Mouse (Mus musculus) thymus, postnatal 4 days (tissue): ENCODE results near the gene Rnd1.

ENCODE experiments used
- DNase-seq: peaks from one replicate; pipeline ENCODE4 v3.0.0; 2021

Gene Rnd1

GRCm38 (mm10) chr15:98635291-98635841 is 41.9 kb downstream of the Rnd1 start:
- no peak for DNase-seq

GRCm38 (mm10) chr15:98634541-98635081 is 42.6 kb downstream of the Rnd1 start:
- peak; percentile 86 for DNase-seq

GRCm38 (mm10) chr15:98633822-98634470 is 43.3 kb downstream of the Rnd1 start:
- DNase-seq = peak; percentile 43

GRCm38 (mm10) chr15:98632921-98633320 is 44.3 kb downstream of the Rnd1 start:
- DNase-seq = no peak

GRCm38 (mm10) chr15:98632107-98632744 is 45.0 kb downstream of the Rnd1 start:
- peak; percentile 49 for DNase-seq

- peak; percentile 97 for DNase-seq
Observed at GRCm38 (mm10) chr15:98631493-98631892, 45.8 kb downstream of the Rnd1 start.

GRCm38 (mm10) chr15:98630540-98630939 is 46.7 kb downstream of the Rnd1 start, which contains the start of gene Cacnb3:
Cacnb3 (plus strand) TSS chr15:98630840.
- DNase-seq = no peak

GRCm38 (mm10) chr15:98629464-98629863 is 47.8 kb downstream of the Rnd1 start:
- DNase-seq = no peak

- no peak for DNase-seq
Observed at GRCm38 (mm10) chr15:98628589-98629254, 48.5 kb downstream of the Rnd1 start.

- DNase-seq = no peak
Observed at GRCm38 (mm10) chr15:98626487-98627212, 50.6 kb downstream of the Rnd1 start.

GRCm38 (mm10) chr15:98626078-98626477 is 51.2 kb downstream of the Rnd1 start:
- DNase-seq = no peak

GRCm38 (mm10) chr15:98623361-98623821 is 53.9 kb downstream of the Rnd1 start:
- DNase-seq = no peak

- peak; percentile 49 for DNase-seq
Observed at GRCm38 (mm10) chr15:98622721-98623120, 54.5 kb downstream of the Rnd1 start.

- DNase-seq = peak; percentile 54
Observed at GRCm38 (mm10) chr15:98622199-98622598, 55.1 kb downstream of the Rnd1 start.

GRCm38 (mm10) chr15:98617176-98617537 is 60.1 kb downstream of the Rnd1 start:
- DNase-seq = peak; percentile 78

- no peak for DNase-seq
Observed at GRCm38 (mm10) chr15:98616362-98617175, 60.7 kb downstream of the Rnd1 start.

GRCm38 (mm10) chr15:98615751-98616150 is 61.5 kb downstream of the Rnd1 start:
- DNase-seq = no peak

GRCm38 (mm10) chr15:98614971-98615370 is 62.3 kb downstream of the Rnd1 start:
- no peak for DNase-seq

GRCm38 (mm10) chr15:98614551-98614950 is 62.7 kb downstream of the Rnd1 start:
- DNase-seq = no peak
